8 mouse cellular contexts compared by ENCODE assay signal in the genomic region with DNA sequence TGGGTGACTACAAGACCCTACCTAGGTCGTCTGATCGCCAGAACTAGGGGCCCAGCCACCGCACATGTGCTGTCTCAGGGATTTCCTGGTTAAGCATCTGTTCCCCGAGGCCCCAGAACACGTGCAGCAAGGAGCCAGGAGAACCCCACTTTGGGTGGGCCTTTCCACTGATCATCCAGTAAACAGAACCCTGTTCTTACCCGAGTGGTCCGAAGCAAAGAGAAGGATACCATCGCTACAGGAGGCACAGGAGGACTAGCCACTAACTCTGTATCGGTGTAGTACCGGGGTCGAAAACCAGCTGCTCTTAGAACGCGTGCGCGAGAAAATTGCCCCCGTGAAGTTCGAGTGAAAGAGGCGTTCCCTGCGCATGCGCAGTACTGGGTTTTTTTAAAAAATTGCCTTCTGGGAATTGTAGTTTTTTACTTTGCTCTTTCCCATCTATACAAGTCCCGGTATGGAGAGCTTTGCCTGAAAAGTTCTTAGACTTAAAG. TPM values are rescaled to one million over a fixed set of nuclear protein-coding genes. Genes with fewer than 3 reads are reported as not detected.
A peak's percentile ranks its signal among the peaks of the same experiment; 100 is the strongest.
DNase-seq lines count a peak whose midpoint lies in the region; ATAC-seq and TF ChIP-seq lines count a peak whose summit lies in the region.

A gene (minus strand): TSS at position 357 of the 494 bp plus-strand sequence.

- H3K27me3 ChIP-seq in G1E (ENCODE audit: insufficient read depth, low read length) = peaks cover 30% of the 10 kb centered on the region
- H3K27me3 ChIP-seq in forebrain, embryonic 14.5 days (replicated peaks; ENCODE audit: control insufficient read depth, insufficient read depth, low read length) = peaks cover 29% of the 10 kb centered on the region
- H3K27me3 ChIP-seq in liver, embryonic 16.5 days (ENCODE audit: control insufficient read depth, insufficient read depth, low read depth, low read length) = peaks cover 39% of the 10 kb centered on the region
- peaks cover 44% of the 10 kb centered on the region for H3K27me3 ChIP-seq in neural tube, embryonic 13.5 days

- peaks cover 11% of the 10 kb centered on the region for H3K9me3 ChIP-seq in G1E (replicated peaks)
- H3K9me3 ChIP-seq in forebrain, embryonic 14.5 days (replicated peaks; ENCODE audit: control insufficient read depth, low read length) = no peaks in the 10 kb centered on the region
- H3K9me3 ChIP-seq in liver, embryonic 16.5 days (replicated peaks; ENCODE audit: control insufficient read depth, low read length) = no peaks in the 10 kb centered on the region
- no peaks in the 10 kb centered on the region for H3K9me3 ChIP-seq in neural tube, embryonic 13.5 days

- no peak for TF ChIP-seq CTCF in G1E (IDR thresholded peaks at IDR 0.05; ENCODE audit: low read depth, low read length)

- intact Hi-C loops in heart, postnatal 10 days (cut with DNase I) = no loop called here

- WGBS in forebrain, embryonic 14.5 days = under 1% methylated on average over 21 of the region's 21 CpGs
- under 1% methylated on average over 21 of the region's 21 CpGs for WGBS in liver, embryonic 16.5 days (ENCODE audit: insufficient replicate concordance)
- WGBS in neural tube, embryonic 13.5 days = 0% methylated on average over 21 of the region's 21 CpGs

- peak within 1 kb of the TSS; percentile 63 for H3K9ac ChIP-seq in forebrain, embryonic 14.5 days (ENCODE audit: low read length)
- H3K9ac ChIP-seq in liver, embryonic 16.5 days (ENCODE audit: low read depth, low read length) = peak within 1 kb of the TSS; percentile 79
- peak within 1 kb of the TSS; percentile 67 for H3K9ac ChIP-seq in neural tube, embryonic 13.5 days

- H3K4me2 ChIP-seq in forebrain, embryonic 14.5 days (ENCODE audit: low read length) = peak within 1 kb of the TSS; percentile 90
- peak within 1 kb of the TSS; percentile 80 for H3K4me2 ChIP-seq in liver, embryonic 16.5 days (ENCODE audit: low read depth, low read length)
- H3K4me2 ChIP-seq in neural tube, embryonic 13.5 days = peak within 1 kb of the TSS; percentile 73

- peaks cover 72% of the 10 kb centered on the region for H3K4me1 ChIP-seq in G1E (ENCODE audit: insufficient read depth, low read depth, low read length)
- H3K4me1 ChIP-seq in forebrain, embryonic 14.5 days (ENCODE audit: control insufficient read depth, insufficient read depth, low read length) = peaks cover 31% of the 10 kb centered on the region
- peaks cover 31% of the 10 kb centered on the region for H3K4me1 ChIP-seq in liver, embryonic 16.5 days (ENCODE audit: control insufficient read depth, low read depth, low read length)
- H3K4me1 ChIP-seq in neural tube, embryonic 13.5 days (replicated peaks) = peaks cover 61% of the 10 kb centered on the region

- ATAC-seq in G1E (ENCODE audit: extremely low read depth, insufficient number of reproducible peaks, low FRiP score, poor library complexity, severe bottlenecking) = peak; percentile 31
- ATAC-seq in forebrain, embryonic 14.5 days = peak; percentile 76
- ATAC-seq in liver, embryonic 16.5 days (ENCODE audit: low read depth) = peak; percentile 47
- peak; percentile 32; the same call in 1 of the 2 replicates for ATAC-seq in neural tube, embryonic 13.5 days (ENCODE audit: low read depth)

- 0 out of 2 replicates have a peak within 1 kb of the TSS, but pooled peaks have one; percentile 10 for H3K27ac ChIP-seq in forebrain, embryonic 14.5 days (ENCODE audit: low read depth, low read length)
- H3K27ac ChIP-seq in liver, embryonic 16.5 days (ENCODE audit: low read length) = peak within 1 kb of the TSS; percentile 90
- no peak within 1 kb of the TSS; the same call in 1 of the 2 replicates for H3K27ac ChIP-seq in neural tube, embryonic 13.5 days (replicated peaks)

- peak within 1 kb of the TSS; percentile 77 for H3K4me3 ChIP-seq in G1E (ENCODE audit: low read depth, low read length)
- H3K4me3 ChIP-seq in forebrain, embryonic 14.5 days (ENCODE audit: low read depth, low read length) = peak within 1 kb of the TSS; percentile 49
- H3K4me3 ChIP-seq in liver, embryonic 16.5 days (ENCODE audit: low read depth, low read length) = peak within 1 kb of the TSS; percentile 72
- peak within 1 kb of the TSS; percentile 51 for H3K4me3 ChIP-seq in neural tube, embryonic 13.5 days

- DNase-seq in G1E (ENCODE audit: low spot score) = peak; percentile 79
- DNase-seq in cerebellum, adult 11 months = peak; percentile 85
- DNase-seq in forebrain, embryonic 14.5 days (ENCODE audit: low spot score) = peak; percentile 98
- DNase-seq in heart, postnatal 10 days = peak; percentile 89 to 91
- DNase-seq in kidney, postnatal 4 days = peak; percentile 86 to 91
- DNase-seq in telencephalon, adult 2 months (ENCODE audit: low read depth, low spot score) = peak; percentile 88

- H3K36me3 ChIP-seq in G1E (replicated peaks) = peaks cover 43% of the 10 kb centered on the region
- peaks cover 25% of the 10 kb centered on the region for H3K36me3 ChIP-seq in forebrain, embryonic 14.5 days (ENCODE audit: control insufficient read depth, insufficient read depth, low read length)
- peaks cover 36% of the 10 kb centered on the region for H3K36me3 ChIP-seq in liver, embryonic 16.5 days (ENCODE audit: control insufficient read depth, insufficient read depth)
- H3K36me3 ChIP-seq in neural tube, embryonic 13.5 days = peaks cover 22% of the 10 kb centered on the region

RNA-seq across cellular contexts. Expression of the gene that starts here (rescaled TPM):
- 338 and 343 TPM in 2 replicates for total RNA-seq in G1E (2014; fragmentation: Nextera tagmentation)
- total RNA-seq in G1E (2017) = 238 and 271 TPM in 2 replicates
- 622 and 702 TPM in 2 replicates for polyA plus RNA-seq in G1E (2012)
- 53.1 and 65.1 TPM in 2 replicates for polyA plus RNA-seq in forebrain, embryonic 14.5 days (2014; fragmentation: Nextera tagmentation; extraction: Ambion mirVana)
- 10 to 100 TPM; 41.3 to 41.7 TPM for total RNA-seq in heart, postnatal 10 days (2021)
- polyA plus RNA-seq in liver, embryonic 16.5 days (2015; fragmentation: Nextera tagmentation; extraction: Ambion mirVana) = 180 and 183 TPM in 2 replicates
- 52.4 and 53.0 TPM in 2 replicates for polyA plus RNA-seq in neural tube, embryonic 13.5 days (2015; fragmentation: Nextera tagmentation; extraction: Ambion mirVana)

Comparison
In these comparisons a context has a peak if more than half of its experiments do, and no peak if none do; other contexts are left out.
1. RNA of the gene that starts here (total RNA-seq): 238 to 343 TPM in G1E; 41.3 to 41.7 TPM in heart, postnatal 10 days; every median in the first group is over 4 times any median in the second.
2. Peak in every context shown above with its lines, with median percentiles within 50 percentile points of each other: ATAC-seq, DNase-seq, H3K4me3 ChIP-seq, H3K4me2 ChIP-seq and H3K9ac ChIP-seq.